10 mouse cellular contexts compared by ENCODE assay signal in genomic region chr7:108954185-108954584, GRCm38 (mm10). TPM values are rescaled to one million over a fixed set of nuclear protein-coding genes. Genes with fewer than 3 reads are reported as not detected.
A peak's percentile ranks its signal among the peaks of the same experiment; 100 is the strongest.
DNase-seq lines count a peak whose midpoint lies in the region; ATAC-seq and TF ChIP-seq lines count a peak whose summit lies in the region.
"Had no signal": no experiment of that assay in that cellular context is flagged by ENCODE, and none has a peak within 500 bp of the region (broad histone marks: within the 10 kb centered on the region; RNA-seq: fewer than 3 reads in every experiment).

No protein-coding gene starts in this region.

- no peak for TF ChIP-seq POLR2A in thymus, adult 2 months (IDR thresholded peaks at IDR 0.05; ENCODE audit: control insufficient read depth, extremely low read depth, insufficient read depth, low read length, poor library complexity)

- intact Hi-C loops in heart, postnatal 10 days (cut with DNase I): no loop called here

- DNase-seq in heart, postnatal 10 days: peak; percentile 6 to 21
- DNase-seq in heart, adult 9 months (ENCODE audit: low spot score in 2 of 2): no peak
- peak; percentile 24 for DNase-seq in thymus, adult 2 months
- DNase-seq in thymus, adult 18-20 months: no peak
- peak; percentile 60 for DNase-seq in mesoderm, embryonic 11.5 days (ENCODE audit: low read depth, low spot score)
- DNase-seq in urinary bladder, postnatal 10 days (ENCODE audit: low spot score): no peak
- no peak for DNase-seq in left cerebral cortex, adult 11 months (ENCODE audit: low spot score)

- no peaks in the 10 kb centered on the region for H3K36me3 ChIP-seq in thymus, adult 2 months (ENCODE audit: control insufficient read depth, insufficient read depth, low read length)
- H3K36me3 ChIP-seq: neural tube, embryonic 12.5 days had no signal

- H3K4me3 ChIP-seq in thymus, adult 2 months (ENCODE audit: control insufficient read depth, insufficient read depth, low read length): no peak overlapping the region
- H3K4me3 ChIP-seq: neural tube, embryonic 12.5 days had no signal

- H3K4me1 ChIP-seq in thymus, adult 2 months (replicated peaks; ENCODE audit: control insufficient read depth, insufficient read depth, low read length): peaks cover 7% of the 10 kb centered on the region; the same call in 1 of the 2 replicates

- peaks cover 13% of the 10 kb centered on the region for H3K27me3 ChIP-seq in thymus, adult 2 months (ENCODE audit: control insufficient read depth, insufficient read depth, low read length)

- ATAC-seq in common myeloid progenitor, adult 5-6 weeks (replicated peaks; ENCODE audit: low read depth, poor library complexity, severe bottlenecking): peak; percentile 53

- no peak overlapping the region for H3K27ac ChIP-seq in thymus, adult 2 months (ENCODE audit: control insufficient read depth, insufficient read depth, low read length)
- H3K27ac ChIP-seq: neural tube, embryonic 12.5 days had no signal

- TF ChIP-seq CTCF in thymus, adult 2 months (IDR thresholded peaks at IDR 0.05; ENCODE audit: borderline replicate concordance, control insufficient read depth, extremely low read depth, insufficient read depth, low read length, poor library complexity): no peak

- 42% methylated on average over 4 of the region's 4 CpGs for WGBS in thymus, adult 2 months

RNA-seq across cellular contexts. Expression of gene Tub, which starts 4.0 kb away (rescaled TPM):
- under 1 TPM; 0.50 to 0.53 TPM for total RNA-seq in heart, postnatal 10 days (2021)
- 0.54 and 0.66 TPM in 2 replicates for polyA plus RNA-seq in thymus, adult 2 months (2012; rRNA removed)
- total RNA-seq in common myeloid progenitor, adult 5-6 weeks (2017): not detected in 2 replicates

RNA-seq across cellular contexts. Expression of gene Eif3f, which starts 20.0 kb away (rescaled TPM):
- total RNA-seq in heart, postnatal 10 days (2021): 100 to 1,000 TPM; 112 to 117 TPM
- 161 and 309 TPM in 2 replicates for polyA plus RNA-seq in thymus, adult 2 months (2012; rRNA removed)
- 74.2 and 99.5 TPM in 2 replicates for total RNA-seq in common myeloid progenitor, adult 5-6 weeks (2017)

RNA-seq across cellular contexts. Expression of gene Nlrp10, which starts 24.2 kb away (rescaled TPM):
- 10 to 100 TPM; 13.7 to 19.5 TPM for total RNA-seq in heart, postnatal 10 days (2021)
- 0.09 and 0.27 TPM in 2 replicates for polyA plus RNA-seq in thymus, adult 2 months (2012; rRNA removed)
- 2.2 and 2.6 TPM in 2 replicates for total RNA-seq in common myeloid progenitor, adult 5-6 weeks (2017)
- polyA plus RNA-seq: neural tube, embryonic 12.5 days had no signal

RNA-seq across cellular contexts. Expression of gene Olfr519, which starts 60.0 kb away (rescaled TPM):
- not detected for total RNA-seq in heart, postnatal 10 days (2021)
- not detected in 2 replicates for polyA plus RNA-seq in thymus, adult 2 months (2012; rRNA removed)
- total RNA-seq in common myeloid progenitor, adult 5-6 weeks (2017): not detected in 2 replicates
- polyA plus RNA-seq: large intestine, adult 2 months; neural tube, embryonic 12.5 days had no signal

Comparison
In these comparisons a context has a peak if more than half of its experiments do, and no peak if none do; other contexts are left out.
1. DNase-seq: peak in heart, postnatal 10 days (2 of 2), thymus, adult 2 months (single experiment) and mesoderm, embryonic 11.5 days (single experiment); none in heart, adult 9 months (0 of 2), thymus, adult 18-20 months (0 of 2), urinary bladder, postnatal 10 days (single experiment) and left cerebral cortex, adult 11 months (single experiment).